In the genomic region with DNA sequence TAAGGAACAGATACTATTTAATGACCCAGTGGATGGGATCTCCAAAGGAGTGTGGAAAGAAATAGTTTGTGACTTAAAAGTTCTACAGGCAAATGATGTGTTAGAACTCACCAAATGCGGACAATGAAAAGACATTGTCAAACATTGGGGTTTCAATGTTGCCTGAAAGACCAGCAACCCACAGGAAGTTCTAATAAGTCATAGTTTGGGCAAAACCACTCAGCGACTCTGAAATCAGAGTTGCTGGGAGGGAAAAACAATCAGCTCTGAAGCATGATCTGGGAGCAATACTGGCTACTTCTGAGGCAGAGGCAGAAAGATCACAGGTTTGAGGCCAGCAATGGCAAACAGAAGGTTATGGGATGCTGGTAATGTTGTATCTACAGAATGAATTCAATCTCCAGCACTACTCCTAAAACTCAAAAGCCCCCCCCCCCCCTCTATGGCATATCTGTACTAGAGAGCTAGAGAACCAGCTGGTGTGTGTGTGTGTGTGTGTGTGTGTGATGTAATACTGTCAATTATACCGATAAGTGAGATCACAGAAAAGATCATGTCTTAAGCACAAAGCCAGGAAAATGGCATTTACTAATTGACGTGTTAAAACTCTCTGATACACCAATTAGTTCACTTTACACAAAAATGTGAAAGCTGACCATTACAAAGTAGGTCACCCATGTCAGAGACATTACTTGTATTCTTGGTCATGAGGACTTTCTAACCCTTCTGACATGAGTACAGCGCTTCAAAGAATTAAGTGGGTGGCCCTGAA, we compare ENCODE assay signal across 8 mouse cellular contexts. TPM values are rescaled to one million over a fixed set of nuclear protein-coding genes. Genes with fewer than 3 reads are reported as not detected.
A peak's percentile ranks its signal among the peaks of the same experiment; 100 is the strongest.
DNase-seq lines count a peak whose midpoint lies in the region; ATAC-seq and TF ChIP-seq lines count a peak whose summit lies in the region.

No protein-coding gene starts in this region.

- peak; percentile 68 for DNase-seq in lung, embryonic 14.5 days
- DNase-seq in lung, postnatal 4 days = no peak
- peak; percentile 55 for DNase-seq in c-Kit-positive CD71-positive TER-119-negative erythroid progenitor cells, embryonic 14.5 days (ENCODE audit: low read depth)
- peak; percentile 56 for DNase-seq in midbrain, embryonic 14.5 days
- DNase-seq in right cerebral cortex, postnatal 36 days (ENCODE audit: low spot score in 2 of 2) = no peak
- DNase-seq in adipocyte (ENCODE audit: low spot score) = no peak
- no peak for DNase-seq in cerebellum, adult 11-12 months

- no peak for TF ChIP-seq CTCF in lung, embryonic 14.5 days (IDR thresholded peaks at IDR 0.05; ENCODE audit: low read depth)

- H3K9me3 ChIP-seq in lung, embryonic 14.5 days (ENCODE audit: low read depth, low read length) = no peaks in the 10 kb centered on the region
- H3K9me3 ChIP-seq in hindbrain, embryonic 15.5 days = no peaks in the 10 kb centered on the region
- no peaks in the 10 kb centered on the region for H3K9me3 ChIP-seq in midbrain, embryonic 14.5 days (ENCODE audit: control insufficient read depth, low read length)

- no peaks in the 10 kb centered on the region for H3K27me3 ChIP-seq in lung, embryonic 14.5 days (ENCODE audit: insufficient read depth, low read length)
- H3K27me3 ChIP-seq in hindbrain, embryonic 15.5 days = no peaks in the 10 kb centered on the region
- no peaks in the 10 kb centered on the region for H3K27me3 ChIP-seq in midbrain, embryonic 14.5 days (ENCODE audit: control insufficient read depth, insufficient read depth, low read length)

- H3K27ac ChIP-seq in lung, embryonic 14.5 days (ENCODE audit: low read depth) = peak overlapping the region; percentile 97
- peak overlapping the region; percentile 89 for H3K27ac ChIP-seq in hindbrain, embryonic 15.5 days (replicated peaks)
- peak overlapping the region; percentile 82 for H3K27ac ChIP-seq in midbrain, embryonic 14.5 days (replicated peaks; ENCODE audit: low read depth, low read length)

- WGBS in lung, embryonic 14.5 days = 2% methylated on average over 5 of the region's 5 CpGs
- 7% methylated on average over 5 of the region's 5 CpGs for WGBS in hindbrain, embryonic 15.5 days
- 3% methylated on average over 5 of the region's 5 CpGs for WGBS in midbrain, embryonic 14.5 days

- no peaks in the 10 kb centered on the region for H3K4me1 ChIP-seq in lung, embryonic 14.5 days (ENCODE audit: insufficient read depth)
- peaks cover 27% of the 10 kb centered on the region for H3K4me1 ChIP-seq in hindbrain, embryonic 15.5 days (replicated peaks)
- H3K4me1 ChIP-seq in midbrain, embryonic 14.5 days (ENCODE audit: control insufficient read depth, insufficient read depth, low read length) = peaks cover 28% of the 10 kb centered on the region

- H3K4me3 ChIP-seq in lung, embryonic 14.5 days (ENCODE audit: low read depth, low read length) = peak overlapping the region; percentile 57
- peak overlapping the region; percentile 48 for H3K4me3 ChIP-seq in hindbrain, embryonic 15.5 days
- peak overlapping the region; percentile 53 for H3K4me3 ChIP-seq in midbrain, embryonic 14.5 days (replicated peaks; ENCODE audit: low read depth, low read length)

- peak overlapping the region; percentile 82 for H3K9ac ChIP-seq in lung, embryonic 14.5 days
- H3K9ac ChIP-seq in hindbrain, embryonic 15.5 days = peak overlapping the region; percentile 53
- H3K9ac ChIP-seq in midbrain, embryonic 14.5 days (replicated peaks; ENCODE audit: low read length) = peak overlapping the region; percentile 64

- no peak for ATAC-seq in lung, embryonic 14.5 days (ENCODE audit: insufficient read depth)
- no peak for ATAC-seq in hindbrain, embryonic 15.5 days (ENCODE audit: low FRiP score, low read depth)
- no peak for ATAC-seq in midbrain, embryonic 14.5 days (ENCODE audit: low FRiP score, low TSS enrichment)

- no peaks in the 10 kb centered on the region for H3K36me3 ChIP-seq in lung, embryonic 14.5 days (ENCODE audit: insufficient read depth)
- H3K36me3 ChIP-seq in hindbrain, embryonic 15.5 days = no peaks in the 10 kb centered on the region
- H3K36me3 ChIP-seq in midbrain, embryonic 14.5 days (ENCODE audit: control insufficient read depth, insufficient read depth, low read length) = no peaks in the 10 kb centered on the region

- peak overlapping the region; percentile 84 for H3K4me2 ChIP-seq in lung, embryonic 14.5 days
- peak overlapping the region; percentile 73 for H3K4me2 ChIP-seq in hindbrain, embryonic 15.5 days
- peak overlapping the region; percentile 74 for H3K4me2 ChIP-seq in midbrain, embryonic 14.5 days (ENCODE audit: low read length)

RNA-seq across cellular contexts. Expression of a gene that starts 0.7 kb away (rescaled TPM):
- polyA plus RNA-seq in lung, embryonic 14.5 days (2014; fragmentation: Nextera tagmentation; extraction: Ambion mirVana) = 6.4 and 8.8 TPM in 2 replicates
- 1.5 and 2.3 TPM in 2 replicates for polyA plus RNA-seq in hindbrain, embryonic 15.5 days (2015; fragmentation: Nextera tagmentation; extraction: Ambion mirVana)
- polyA plus RNA-seq in midbrain, embryonic 14.5 days (2014; fragmentation: Nextera tagmentation; extraction: Ambion mirVana) = 2.3 TPM in 1 of 2 replicates, not detected in the other

RNA-seq across cellular contexts. Expression of a gene that starts 4.1 kb away (rescaled TPM):
- polyA plus RNA-seq in lung, embryonic 14.5 days (2014; fragmentation: Nextera tagmentation; extraction: Ambion mirVana) = 16.8 and 20.4 TPM in 2 replicates
- 5.3 and 7.9 TPM in 2 replicates for polyA plus RNA-seq in hindbrain, embryonic 15.5 days (2015; fragmentation: Nextera tagmentation; extraction: Ambion mirVana)
- polyA plus RNA-seq in midbrain, embryonic 14.5 days (2014; fragmentation: Nextera tagmentation; extraction: Ambion mirVana) = 2.4 and 4.4 TPM in 2 replicates

RNA-seq across cellular contexts. Expression of a gene that starts 4.3 kb away (rescaled TPM):
- 2.0 and 3.1 TPM in 2 replicates for polyA plus RNA-seq in lung, embryonic 14.5 days (2014; fragmentation: Nextera tagmentation; extraction: Ambion mirVana)
- 1.1 TPM in 1 of 2 replicates, not detected in the other for polyA plus RNA-seq in hindbrain, embryonic 15.5 days (2015; fragmentation: Nextera tagmentation; extraction: Ambion mirVana)
- polyA plus RNA-seq in midbrain, embryonic 14.5 days (2014; fragmentation: Nextera tagmentation; extraction: Ambion mirVana) = 1.0 and 1.6 TPM in 2 replicates

RNA-seq across cellular contexts. Expression of a gene that starts 14.7 kb away (rescaled TPM):
- polyA plus RNA-seq in lung, embryonic 14.5 days (2014; fragmentation: Nextera tagmentation; extraction: Ambion mirVana) = 0.96 and 2.2 TPM in 2 replicates
- 0.77 TPM in 1 of 2 replicates, not detected in the other for polyA plus RNA-seq in hindbrain, embryonic 15.5 days (2015; fragmentation: Nextera tagmentation; extraction: Ambion mirVana)
- polyA plus RNA-seq in midbrain, embryonic 14.5 days (2014; fragmentation: Nextera tagmentation; extraction: Ambion mirVana) = 0.66 TPM in 2 replicates

RNA-seq across cellular contexts. Expression of a gene that starts 27.7 kb away (rescaled TPM):
- polyA plus RNA-seq in lung, embryonic 14.5 days (2014; fragmentation: Nextera tagmentation; extraction: Ambion mirVana) = 4.9 and 8.0 TPM in 2 replicates
- polyA plus RNA-seq in hindbrain, embryonic 15.5 days (2015; fragmentation: Nextera tagmentation; extraction: Ambion mirVana) = 0.51 and 1.7 TPM in 2 replicates
- polyA plus RNA-seq in midbrain, embryonic 14.5 days (2014; fragmentation: Nextera tagmentation; extraction: Ambion mirVana) = 1.1 and 1.4 TPM in 2 replicates

Comparison
In these comparisons a context has a peak if more than half of its experiments do, and no peak if none do; other contexts are left out.
1. DNase-seq: peak in lung, embryonic 14.5 days (single experiment), c-Kit-positive CD71-positive TER-119-negative erythroid progenitor cells, embryonic 14.5 days (single experiment) and midbrain, embryonic 14.5 days (single experiment); none in lung, postnatal 4 days (0 of 2), right cerebral cortex, postnatal 36 days (0 of 2), adipocyte (single experiment) and cerebellum, adult 11-12 months (single experiment).
2. Peak in every context shown above with its lines, with median percentiles within 50 percentile points of each other: H3K27ac ChIP-seq, H3K4me2 ChIP-seq, H3K4me3 ChIP-seq and H3K9ac ChIP-seq.